Mouse (Mus musculus): ENCODE results near the gene Gm44511. TPM values are rescaled to one million over a fixed set of nuclear protein-coding genes. Genes with fewer than 3 reads are reported as not detected.

The Gm44511 gene
- not detected in 2 replicates for polyA plus RNA-seq (2014; fragmentation: Nextera tagmentation; extraction: Ambion mirVana)

DNA sequence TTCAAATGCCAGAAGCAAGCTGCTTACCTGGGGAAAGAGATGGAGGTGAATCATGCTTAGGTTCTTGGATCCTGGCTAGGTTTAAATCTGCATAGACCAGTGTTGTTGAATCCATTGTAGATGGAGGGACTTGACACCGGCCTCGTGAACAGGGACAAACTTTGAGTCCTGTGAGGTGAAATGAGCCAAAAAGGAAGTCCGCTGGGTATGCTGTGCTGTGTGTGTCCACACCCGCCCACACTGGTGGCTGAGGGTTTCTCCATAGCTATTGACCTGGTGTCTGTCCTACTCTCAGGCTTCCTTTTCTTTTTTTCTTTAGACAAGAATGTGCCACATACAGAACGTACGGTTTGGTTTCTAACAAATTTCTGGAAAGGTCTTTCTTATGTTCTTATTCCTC, at the start of gene Gm44511, which contains the start of gene Klrb1b:
Gene Gm44511, minus strand, starts transcription at position 184 of the 400 bp plus-strand sequence.
Gene Klrb1b, minus strand, starts transcription at position 200 of the 400 bp plus-strand sequence.
- no peak for ATAC-seq (replicated peaks; ENCODE audit: low FRiP score)
- H3K27ac ChIP-seq (ENCODE audit: low read depth, low read length) = no peak within 1 kb of the TSS
- no peaks in the 10 kb centered on the region for H3K9me3 ChIP-seq (ENCODE audit: control insufficient read depth, low read length)
- 79% methylated on average over 6 of the region's 6 CpGs for WGBS
- H3K4me1 ChIP-seq (replicated peaks; ENCODE audit: control insufficient read depth, insufficient read depth, low read length) = no peaks in the 10 kb centered on the region
- no peak within 1 kb of the TSS for H3K9ac ChIP-seq (ENCODE audit: low read depth, low read length)
- H3K4me2 ChIP-seq = no peak within 1 kb of the TSS
- H3K4me3 ChIP-seq (ENCODE audit: low read depth, low read length) = no peak within 1 kb of the TSS
- H3K27me3 ChIP-seq (replicated peaks; ENCODE audit: control insufficient read depth, insufficient read depth, low read length) = no peaks in the 10 kb centered on the region
- no peaks in the 10 kb centered on the region for H3K36me3 ChIP-seq (ENCODE audit: control insufficient read depth, insufficient read depth, low read length)
- no peak for DNase-seq (ENCODE audit: low spot score)

DNA sequence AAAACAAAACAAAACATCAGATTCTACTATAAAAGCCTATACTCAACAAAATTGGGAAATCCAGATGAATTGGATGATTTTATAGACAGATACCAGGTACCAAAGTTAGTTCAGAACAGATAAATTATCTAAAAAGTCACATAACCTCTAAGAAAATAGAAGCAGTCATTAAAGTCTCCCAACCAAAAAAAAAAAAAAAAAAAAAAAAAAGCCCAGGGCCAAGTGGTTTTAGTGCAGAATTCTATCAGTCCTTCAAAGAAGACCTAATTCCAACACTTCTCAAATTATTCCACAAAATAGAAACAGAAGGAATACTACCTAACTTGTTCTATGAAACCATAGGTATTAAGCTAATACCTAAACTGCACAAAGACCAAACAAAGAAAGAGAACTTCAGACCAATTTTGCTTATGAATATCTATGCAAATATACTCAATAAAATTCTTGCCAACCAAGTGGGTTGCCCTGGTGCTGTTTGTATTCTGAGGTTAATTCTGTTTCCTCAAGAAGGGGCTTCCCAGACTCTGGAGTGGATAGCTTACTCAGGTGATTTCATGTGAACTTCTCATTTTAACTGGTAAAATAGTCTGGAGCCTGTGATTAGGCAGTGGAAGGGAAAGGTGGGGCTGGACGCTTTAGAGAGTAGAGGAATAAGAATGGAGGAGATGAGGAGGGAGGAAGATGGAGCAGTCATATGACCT, 45.9 kb upstream of the Gm44511 start:
- ATAC-seq (replicated peaks; ENCODE audit: low FRiP score) = no peak
- H3K9ac ChIP-seq (ENCODE audit: low read depth, low read length) = no peak overlapping the region
- H3K4me2 ChIP-seq = no peak overlapping the region
- H3K4me3 ChIP-seq (ENCODE audit: low read depth, low read length) = no peak overlapping the region
- H3K36me3 ChIP-seq (ENCODE audit: control insufficient read depth, insufficient read depth, low read length) = no peaks in the 10 kb centered on the region
- H3K27ac ChIP-seq (ENCODE audit: low read depth, low read length) = no peak overlapping the region
- no peaks in the 10 kb centered on the region for H3K27me3 ChIP-seq (replicated peaks; ENCODE audit: control insufficient read depth, insufficient read depth, low read length)
- 94% methylated on average over 1 of the region's 1 CpGs for WGBS
- no peaks in the 10 kb centered on the region for H3K9me3 ChIP-seq (ENCODE audit: control insufficient read depth, low read length)
- no peak for DNase-seq (ENCODE audit: low spot score)
- no peaks in the 10 kb centered on the region for H3K4me1 ChIP-seq (replicated peaks; ENCODE audit: control insufficient read depth, insufficient read depth, low read length)

DNA sequence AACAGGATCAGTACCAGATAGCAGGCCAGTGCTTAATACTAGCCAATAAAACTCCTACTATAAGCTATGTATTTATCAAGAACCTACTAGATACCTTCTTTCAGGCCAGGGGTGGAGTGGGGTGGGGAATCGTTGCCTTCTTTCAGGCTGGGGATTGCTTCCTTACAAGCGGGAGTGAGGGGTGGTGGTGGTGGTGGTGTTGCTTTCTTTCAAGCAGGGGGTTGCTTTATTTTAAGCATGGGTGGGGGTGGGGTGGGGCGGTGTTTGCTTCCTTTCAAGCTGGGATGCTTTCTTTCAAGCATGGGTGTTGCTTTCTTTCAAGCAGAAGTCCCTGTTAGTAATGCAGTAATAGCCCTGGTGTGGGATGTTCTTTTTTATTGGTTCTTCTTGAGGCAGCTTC, 42.7 kb upstream of the Gm44511 start:
- Histone ChIP-seq H3K27me3 (replicated peaks; ENCODE audit: control insufficient read depth, insufficient read depth, low read length) (no peaks in the 10 kb centered on the region), H3K9me3 (ENCODE audit: control insufficient read depth, low read length) (no peaks in the 10 kb centered on the region), H3K9ac (ENCODE audit: low read depth, low read length) (no peak overlapping the region), H3K4me1 (replicated peaks; ENCODE audit: control insufficient read depth, insufficient read depth, low read length) (no peaks in the 10 kb centered on the region), H3K4me3 (ENCODE audit: low read depth, low read length) (no peak overlapping the region), H3K36me3 (ENCODE audit: control insufficient read depth, insufficient read depth, low read length) (no peaks in the 10 kb centered on the region), H3K27ac (ENCODE audit: low read depth, low read length) (no peak overlapping the region), H3K4me2 (no peak overlapping the region)
- WGBS = 24% methylated on average over 3 of the region's 3 CpGs
- DNase-seq (ENCODE audit: low spot score) (no peak), ATAC-seq (replicated peaks; ENCODE audit: low FRiP score) (no peak)

GRCm38 (mm10) chr6:128857976-128858375, 31.9 kb upstream of the Gm44511 start:
- WGBS = 86% methylated on average over 2 of the region's 2 CpGs
- DNase-seq (ENCODE audit: low spot score) (no peak), ATAC-seq (replicated peaks; ENCODE audit: low FRiP score) (no peak)
- Histone ChIP-seq H3K9ac (ENCODE audit: low read depth, low read length) (no peak overlapping the region), H3K4me2 (no peak overlapping the region), H3K36me3 (ENCODE audit: control insufficient read depth, insufficient read depth, low read length) (no peaks in the 10 kb centered on the region), H3K4me3 (ENCODE audit: low read depth, low read length) (no peak overlapping the region), H3K9me3 (ENCODE audit: control insufficient read depth, low read length) (no peaks in the 10 kb centered on the region), H3K4me1 (replicated peaks; ENCODE audit: control insufficient read depth, insufficient read depth, low read length) (no peaks in the 10 kb centered on the region; the same call in 1 of the 2 replicates), H3K27ac (ENCODE audit: low read depth, low read length) (no peak overlapping the region), H3K27me3 (replicated peaks; ENCODE audit: control insufficient read depth, insufficient read depth, low read length) (no peaks in the 10 kb centered on the region)

DNA sequence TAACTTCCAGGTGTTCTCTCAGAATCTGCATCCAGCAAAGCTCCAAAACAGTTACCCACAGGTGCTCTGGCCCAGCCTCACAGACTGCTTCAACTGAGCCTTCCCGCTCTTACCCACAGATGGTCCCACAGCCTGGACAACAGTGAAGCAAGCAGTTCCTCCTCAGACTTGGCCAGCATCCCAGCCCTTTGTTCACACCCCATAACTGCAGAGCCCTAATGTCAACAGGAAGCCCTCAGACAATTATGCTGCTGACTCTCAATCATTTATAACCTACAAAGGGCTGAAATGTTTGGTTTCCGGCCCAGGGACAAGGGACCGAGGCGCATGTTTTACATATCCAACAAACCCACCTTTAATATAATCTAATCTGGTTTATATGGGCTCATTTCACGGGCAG, 30.1 kb upstream of the Gm44511 start:
- Histone ChIP-seq H3K27me3 (replicated peaks; ENCODE audit: control insufficient read depth, insufficient read depth, low read length) (no peaks in the 10 kb centered on the region), H3K9ac (ENCODE audit: low read depth, low read length) (no peak overlapping the region), H3K4me1 (replicated peaks; ENCODE audit: control insufficient read depth, insufficient read depth, low read length) (no peaks in the 10 kb centered on the region; the same call in 1 of the 2 replicates), H3K9me3 (ENCODE audit: control insufficient read depth, low read length) (no peaks in the 10 kb centered on the region), H3K4me3 (ENCODE audit: low read depth, low read length) (no peak overlapping the region), H3K4me2 (no peak overlapping the region), H3K27ac (ENCODE audit: low read depth, low read length) (no peak overlapping the region), H3K36me3 (ENCODE audit: control insufficient read depth, insufficient read depth, low read length) (no peaks in the 10 kb centered on the region)
- DNase-seq (ENCODE audit: low spot score) (no peak), ATAC-seq (replicated peaks; ENCODE audit: low FRiP score) (0 out of 2 replicates have a peak, but pooled peaks have one; percentile 36)
- 76% methylated on average over 5 of the region's 5 CpGs for WGBS

DNA sequence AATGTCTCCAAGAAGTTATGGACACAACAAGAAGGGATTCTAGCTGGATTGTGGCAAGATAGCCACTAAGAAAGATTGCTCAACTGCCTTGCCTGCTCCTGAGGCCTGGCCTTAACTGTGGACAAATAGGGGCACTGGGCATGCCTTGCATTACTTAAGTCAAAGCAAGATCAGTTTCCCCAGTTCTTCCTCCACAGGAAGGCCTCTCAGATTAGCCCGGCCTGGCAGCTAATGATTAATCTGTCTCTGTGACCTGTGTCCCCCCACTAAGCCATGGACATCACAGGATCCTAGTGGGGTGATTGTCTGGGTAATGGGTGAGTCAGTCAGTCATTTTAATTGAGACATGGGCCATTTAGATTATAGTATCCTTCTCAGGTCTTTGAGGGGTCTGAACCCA, 29.4 kb upstream of the Gm44511 start:
- Histone ChIP-seq H3K27ac (ENCODE audit: low read depth, low read length) (no peak overlapping the region), H3K4me2 (no peak overlapping the region), H3K27me3 (replicated peaks; ENCODE audit: control insufficient read depth, insufficient read depth, low read length) (no peaks in the 10 kb centered on the region), H3K9me3 (ENCODE audit: control insufficient read depth, low read length) (no peaks in the 10 kb centered on the region), H3K4me1 (replicated peaks; ENCODE audit: control insufficient read depth, insufficient read depth, low read length) (no peaks in the 10 kb centered on the region; the same call in 1 of the 2 replicates), H3K9ac (ENCODE audit: low read depth, low read length) (no peak overlapping the region), H3K36me3 (ENCODE audit: control insufficient read depth, insufficient read depth, low read length) (no peaks in the 10 kb centered on the region), H3K4me3 (ENCODE audit: low read depth, low read length) (no peak overlapping the region)
- ATAC-seq (replicated peaks; ENCODE audit: low FRiP score) (no peak), DNase-seq (ENCODE audit: low spot score) (no peak)
- WGBS = 35% methylated on average over 1 of the region's 1 CpGs

DNA sequence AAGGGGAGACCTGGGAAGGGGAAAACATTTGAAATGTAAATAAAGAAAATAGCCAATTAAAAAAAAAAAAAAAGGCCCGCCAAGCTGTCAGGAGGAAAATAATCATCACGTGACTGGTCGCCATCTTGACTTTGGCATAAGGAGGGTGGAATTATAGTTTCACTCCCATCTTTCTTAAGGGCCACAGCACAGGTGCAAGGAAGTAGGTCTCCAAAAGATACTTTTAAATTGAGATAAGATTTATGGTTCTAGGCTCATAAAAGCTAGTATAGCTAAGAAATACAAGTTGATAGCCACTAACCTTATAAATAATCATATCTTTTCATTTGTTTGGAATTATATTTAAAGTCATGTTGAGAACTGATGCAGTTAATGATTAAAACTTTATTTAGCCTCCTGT, 28.8 kb upstream of the Gm44511 start:
- no peak for DNase-seq (ENCODE audit: low spot score)
- 91% methylated on average over 3 of the region's 3 CpGs for WGBS
- Histone ChIP-seq H3K9ac (ENCODE audit: low read depth, low read length) (no peak overlapping the region), H3K4me2 (no peak overlapping the region), H3K4me3 (ENCODE audit: low read depth, low read length) (no peak overlapping the region), H3K27me3 (replicated peaks; ENCODE audit: control insufficient read depth, insufficient read depth, low read length) (no peaks in the 10 kb centered on the region), H3K4me1 (replicated peaks; ENCODE audit: control insufficient read depth, insufficient read depth, low read length) (no peaks in the 10 kb centered on the region; the same call in 1 of the 2 replicates), H3K27ac (ENCODE audit: low read depth, low read length) (no peak overlapping the region), H3K9me3 (ENCODE audit: control insufficient read depth, low read length) (no peaks in the 10 kb centered on the region), H3K36me3 (ENCODE audit: control insufficient read depth, insufficient read depth, low read length) (no peaks in the 10 kb centered on the region)
- ATAC-seq (replicated peaks; ENCODE audit: low FRiP score) = no peak

DNA sequence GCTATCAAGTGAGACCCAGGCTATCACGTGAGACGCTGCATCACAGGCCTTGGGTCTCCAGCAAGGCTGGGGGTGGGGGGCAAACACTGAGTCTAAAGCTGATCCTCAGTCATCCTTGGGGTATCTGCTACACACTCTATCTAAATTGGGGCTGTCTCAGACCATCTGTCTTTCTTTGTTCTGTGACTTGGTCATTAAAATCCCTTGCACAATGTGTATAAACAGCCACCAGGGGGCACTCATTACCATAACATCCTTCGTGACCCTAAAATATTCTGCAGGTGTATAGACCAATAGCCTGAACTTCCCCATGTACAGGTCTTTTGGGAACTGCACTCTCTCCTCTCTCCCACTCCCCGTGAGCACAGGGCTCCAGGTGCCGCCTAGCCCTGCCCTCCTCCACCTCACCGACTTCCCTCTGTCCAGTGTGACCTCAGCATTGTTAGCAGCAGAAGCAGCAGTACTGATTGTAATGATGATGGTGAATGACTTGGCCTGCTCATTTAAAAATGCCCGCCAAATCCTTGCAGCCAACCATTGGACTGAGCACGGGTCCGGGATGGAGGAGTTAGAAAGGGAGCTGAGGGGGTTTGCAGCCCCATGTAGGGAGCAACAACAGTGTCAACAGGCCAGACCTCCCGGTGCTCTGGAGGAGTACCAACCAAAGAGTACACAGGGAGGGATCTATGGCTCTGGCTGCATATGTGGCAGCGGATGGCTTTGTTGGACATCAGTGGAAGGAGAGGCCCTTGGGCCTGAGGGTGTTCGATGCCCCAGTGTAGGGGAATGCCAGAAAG, 28.1 kb upstream of the Gm44511 start:
- Histone ChIP-seq H3K27ac (ENCODE audit: low read depth, low read length) (no peak overlapping the region), H3K4me3 (ENCODE audit: low read depth, low read length) (no peak overlapping the region), H3K36me3 (ENCODE audit: control insufficient read depth, insufficient read depth, low read length) (no peaks in the 10 kb centered on the region), H3K4me2 (no peak overlapping the region), H3K9ac (ENCODE audit: low read depth, low read length) (no peak overlapping the region), H3K9me3 (ENCODE audit: control insufficient read depth, low read length) (no peaks in the 10 kb centered on the region), H3K4me1 (replicated peaks; ENCODE audit: control insufficient read depth, insufficient read depth, low read length) (no peaks in the 10 kb centered on the region; the same call in 1 of the 2 replicates), H3K27me3 (replicated peaks; ENCODE audit: control insufficient read depth, insufficient read depth, low read length) (no peaks in the 10 kb centered on the region)
- 51% methylated on average over 12 of the region's 12 CpGs for WGBS
- no peak for DNase-seq (ENCODE audit: low spot score)
- peak; percentile 46 for ATAC-seq (replicated peaks; ENCODE audit: low FRiP score)

All from liver, embryonic 11.5 days (tissue).